Mouse (Mus musculus) stomach, embryonic 14.5 days (tissue): ENCODE measurements at regions not wholly inside any gene's neighbourhood (a gene's known extent, or its start where the extent isn't known, plus 50 kb on each side); places are given as distances from the start of the nearest gene placed in this dataset.

Experiments
- ATAC-seq: fragments of 200-750 bp; cut with Nextera tagmentation; 2 replicates; pipeline ENCODE4 v1.8.0; 2017; ENCODE audit warnings: low read depth, moderate TSS enrichment; ENCODE audit not compliant: insufficient number of reproducible peaks, insufficient read depth, low FRiP score
- H3K27ac ChIP-seq: fragments of 300-500 bp; sonication (generic); 2 replicates; pipeline ENCODE4 v1.5.1; 2014; ENCODE audit warnings: mild to moderate bottlenecking, low read length, moderate library complexity, mixed read lengths
- H3K27me3 ChIP-seq: fragments of 300-500 bp; sonication (generic); 2 replicates; pipeline ENCODE4 v1.6.1; 2014; ENCODE audit warnings: low read length, control low read depth, mixed read lengths; ENCODE audit not compliant: control insufficient read depth, insufficient read depth
- H3K36me3 ChIP-seq: fragments of 300-500 bp; sonication (generic); 2 replicates; pipeline ENCODE4 v1.6.1; 2014; ENCODE audit warnings: mild to moderate bottlenecking, control low read depth, low read length, moderate library complexity, mixed read lengths; ENCODE audit not compliant: control insufficient read depth, insufficient read depth
- H3K4me1 ChIP-seq: fragments of 300-500 bp; sonication (generic); 2 replicates; pipeline ENCODE4 v1.6.1; 2014; ENCODE audit warnings: low read length, control low read depth, mixed read lengths; ENCODE audit not compliant: control insufficient read depth, insufficient read depth
- H3K4me2 ChIP-seq: fragments of 300-500 bp; sonication (generic); replicated peaks from 2 replicates; pipeline ENCODE4 v1.6.1; 2014; ENCODE audit warnings: low read depth, low read length, control low read depth
- H3K4me3 ChIP-seq: fragments of 300-500 bp; sonication (generic); 2 replicates; pipeline ENCODE4 v1.5.1; 2014; ENCODE audit warnings: low read depth, low read length, control low read depth
- H3K9ac ChIP-seq: fragments of 300-500 bp; sonication (generic); replicated peaks from 2 replicates; pipeline ENCODE4 v1.6.1; 2014; ENCODE audit warnings: low read depth, mild to moderate bottlenecking, control low read depth, low read length, moderate library complexity, mixed read lengths
- H3K9me3 ChIP-seq: fragments of 300-500 bp; sonication (generic); 2 replicates; pipeline ENCODE4 v1.6.1; 2016; ENCODE audit warnings: low read depth, low read length, control low read depth; ENCODE audit not compliant: control insufficient read depth
- WGBS: fragments of 180-500 bp; shearing (Covaris S2); extraction: QIAGEN DNeasy Blood & Tissue Kit; methylation state at CpG from one replicate; pipeline ENCODE4 v1.1.7; 2014; 5-methylcytosine and 5-hydroxymethylcytosine counted together

DNA sequence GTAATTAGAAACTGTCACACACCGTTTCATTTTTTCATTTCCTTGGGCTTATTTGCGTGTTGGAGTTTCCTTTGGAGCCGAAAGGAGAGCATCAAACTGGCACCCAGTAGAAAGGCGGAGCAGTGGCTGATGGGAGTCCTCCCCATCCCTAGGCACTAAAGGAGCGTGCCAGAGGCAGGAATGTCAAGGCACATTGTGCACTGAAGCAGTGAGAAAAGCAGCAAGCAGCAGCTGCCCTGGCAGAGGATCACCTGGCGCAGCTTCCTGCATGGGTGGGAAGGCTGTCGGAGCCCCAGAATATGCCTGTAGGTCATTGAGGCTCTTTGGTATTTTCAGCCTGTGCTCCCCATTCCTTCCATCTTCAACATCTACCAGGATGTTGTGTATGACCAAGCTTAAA lies 68.3 kb upstream of the Itga4 start:
- Histone ChIP-seq H3K9me3 (no peaks in the 10 kb centered on the region), H3K4me3 (no peak overlapping the region), H3K4me2 (no peak overlapping the region), H3K36me3 (no peaks in the 10 kb centered on the region), H3K4me1 (no peaks in the 10 kb centered on the region), H3K9ac (no peak overlapping the region), H3K27me3 (no peaks in the 10 kb centered on the region), H3K27ac (no peak overlapping the region)
- 89% methylated on average over 7 of the region's 7 CpGs for WGBS
- ATAC-seq = no peak

DNA sequence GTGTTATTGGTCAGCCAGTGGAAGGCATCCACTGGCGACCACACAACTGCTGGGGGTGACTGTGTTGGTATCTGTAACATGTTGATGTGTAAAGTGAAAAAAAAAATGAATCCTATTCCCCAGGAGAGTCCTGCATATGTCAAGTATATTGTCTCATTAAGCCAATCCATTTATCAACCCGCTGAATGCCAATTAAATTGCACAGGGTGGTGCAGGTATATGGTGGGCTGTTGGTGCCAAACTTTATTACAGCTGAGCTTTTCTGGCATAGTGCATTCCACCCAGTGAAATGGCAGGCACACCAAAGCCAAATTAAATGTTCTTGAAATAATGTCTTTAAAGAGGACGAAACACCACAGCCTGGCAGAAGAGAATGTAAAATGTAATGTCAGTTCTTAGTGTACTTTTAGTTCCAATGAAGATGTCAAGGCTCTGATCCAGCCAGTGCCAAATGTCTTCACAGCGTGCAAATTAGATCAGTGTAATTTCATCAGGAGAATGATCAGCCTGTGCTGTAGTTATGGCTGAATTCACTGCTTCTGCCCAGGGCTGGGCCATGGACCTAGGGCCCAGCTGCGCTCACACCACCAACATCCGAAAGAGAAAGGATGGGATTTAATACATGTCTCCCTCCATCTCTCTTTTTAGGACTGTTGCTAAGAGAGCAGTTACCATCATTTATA lies 66.6 kb upstream of the Itga4 start:
- no peak for ATAC-seq
- Histone ChIP-seq H3K9ac (no peak overlapping the region), H3K9me3 (no peaks in the 10 kb centered on the region), H3K4me1 (no peaks in the 10 kb centered on the region), H3K27me3 (no peaks in the 10 kb centered on the region), H3K4me3 (no peak overlapping the region), H3K36me3 (no peaks in the 10 kb centered on the region), H3K4me2 (no peak overlapping the region), H3K27ac (no peak overlapping the region)
- WGBS = 86% methylated on average over 6 of the region's 6 CpGs

DNA sequence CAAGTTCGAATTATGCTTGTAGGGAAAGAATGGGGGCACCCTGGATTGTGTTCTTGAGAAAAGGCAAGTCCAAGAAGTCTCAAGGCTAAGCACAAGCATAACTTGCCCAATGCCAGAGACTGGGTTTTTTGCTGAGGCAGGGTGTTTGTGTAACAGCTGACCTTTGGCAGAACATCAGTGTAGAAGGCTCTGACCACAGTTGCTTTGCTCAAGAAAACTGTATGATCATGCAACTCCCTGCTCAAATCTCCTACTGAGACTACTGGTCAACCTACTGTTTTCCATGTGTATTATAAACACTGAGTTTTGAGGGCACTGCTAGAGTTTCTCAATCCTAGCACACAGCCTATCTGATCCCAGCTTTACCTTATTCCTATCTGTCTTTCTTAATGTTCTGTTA lies 61.4 kb upstream of the Itga4 start:
- Histone ChIP-seq H3K4me2 (no peak overlapping the region), H3K27ac (no peak overlapping the region), H3K9me3 (no peaks in the 10 kb centered on the region), H3K4me1 (no peaks in the 10 kb centered on the region), H3K36me3 (no peaks in the 10 kb centered on the region), H3K27me3 (no peaks in the 10 kb centered on the region), H3K9ac (no peak overlapping the region), H3K4me3 (no peak overlapping the region)
- WGBS = 68% methylated on average over 1 of the region's 1 CpGs
- no peak for ATAC-seq

DNA sequence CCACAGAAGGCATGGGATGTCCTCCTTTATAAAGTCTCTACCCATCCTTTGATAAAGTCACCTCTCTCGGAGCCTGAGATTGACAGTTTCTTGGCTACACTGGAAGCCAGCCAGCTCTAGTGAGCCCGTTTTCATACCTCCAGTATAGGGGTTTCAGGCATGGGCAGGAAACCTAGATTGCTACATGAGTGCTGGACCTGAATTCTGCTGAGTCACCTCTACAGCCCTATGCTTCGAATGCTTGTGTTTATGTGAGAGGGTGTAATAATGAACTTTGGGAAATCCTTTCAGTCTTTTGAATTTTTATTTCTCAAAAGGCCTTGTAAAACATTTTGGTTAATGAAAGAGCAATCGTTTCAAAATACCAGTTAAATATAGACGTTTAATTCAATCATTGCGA lies 53.5 kb upstream of the Itga4 start:
- no peaks in the 10 kb centered on the region for H3K36me3 ChIP-seq
- no peaks in the 10 kb centered on the region for H3K27me3 ChIP-seq
- H3K4me3 ChIP-seq = no peak overlapping the region
- no peak overlapping the region for H3K9ac ChIP-seq
- H3K9me3 ChIP-seq = no peaks in the 10 kb centered on the region
- no peak overlapping the region for H3K4me2 ChIP-seq
- H3K27ac ChIP-seq = no peak overlapping the region
- no peaks in the 10 kb centered on the region for H3K4me1 ChIP-seq
- ATAC-seq = no peak
- WGBS = 80% methylated on average over 6 of the region's 6 CpGs
